Mouse (Mus musculus) embryonic facial prominence, embryonic 10.5 days (tissue): ENCODE data around the gene Reps1. TPM values are rescaled to one million over a fixed set of nuclear protein-coding genes. Genes with fewer than 3 reads are reported as not detected.

Source experiments
- DNase-seq: peaks from one replicate; pipeline ENCODE4 v3.0.0-alpha.2; 2017; ENCODE audit warnings: low spot score
- H3K27ac ChIP-seq: fragments of 300-500 bp; sonication (generic); replicated peaks from 2 replicates; pipeline ENCODE4 v1.5.1; 2016; ENCODE audit warnings: mild to moderate bottlenecking
- H3K27me3 ChIP-seq: fragments of 300-500 bp; sonication (generic); replicated peaks from 2 replicates; pipeline ENCODE4 v1.6.1; 2016; ENCODE audit warnings: low read depth, mild to moderate bottlenecking; ENCODE audit not compliant: poor library complexity, severe bottlenecking
- H3K36me3 ChIP-seq: fragments of 300-500 bp; sonication (generic); replicated peaks from 2 replicates; pipeline ENCODE4 v1.6.1; 2016; ENCODE audit warnings: mild to moderate bottlenecking, moderate library complexity
- H3K4me1 ChIP-seq: fragments of 300-500 bp; sonication (generic); 2 replicates; pipeline ENCODE4 v1.6.1; 2016
- H3K4me3 ChIP-seq: fragments of 300-500 bp; sonication (generic); 2 replicates; pipeline ENCODE4 v1.5.1; 2016; ENCODE audit warnings: mild to moderate bottlenecking, moderate library complexity
- H3K9me3 ChIP-seq: fragments of 300-500 bp; sonication (generic); 2 replicates; pipeline ENCODE4 v1.6.1; 2016; ENCODE audit warnings: mild to moderate bottlenecking
- WGBS: fragments of 180-500 bp; shearing (Covaris S2); methylation state at CpG from one replicate; pipeline ENCODE4 v1.1.7; 2016; 5-methylcytosine and 5-hydroxymethylcytosine counted together
- polyA plus RNA-seq: library from polyadenylated mRNA; unstranded; fragments of >200 nt; fragmentation: Nextera tagmentation; extraction: Ambion mirVana; gene quantifications from 2 replicates; pipeline ENCODE4 v1.2.1, GENCODE M21; 2016

Reps1 gene
- 15.3 and 16.5 TPM in 2 replicates for polyA plus RNA-seq

DNA sequence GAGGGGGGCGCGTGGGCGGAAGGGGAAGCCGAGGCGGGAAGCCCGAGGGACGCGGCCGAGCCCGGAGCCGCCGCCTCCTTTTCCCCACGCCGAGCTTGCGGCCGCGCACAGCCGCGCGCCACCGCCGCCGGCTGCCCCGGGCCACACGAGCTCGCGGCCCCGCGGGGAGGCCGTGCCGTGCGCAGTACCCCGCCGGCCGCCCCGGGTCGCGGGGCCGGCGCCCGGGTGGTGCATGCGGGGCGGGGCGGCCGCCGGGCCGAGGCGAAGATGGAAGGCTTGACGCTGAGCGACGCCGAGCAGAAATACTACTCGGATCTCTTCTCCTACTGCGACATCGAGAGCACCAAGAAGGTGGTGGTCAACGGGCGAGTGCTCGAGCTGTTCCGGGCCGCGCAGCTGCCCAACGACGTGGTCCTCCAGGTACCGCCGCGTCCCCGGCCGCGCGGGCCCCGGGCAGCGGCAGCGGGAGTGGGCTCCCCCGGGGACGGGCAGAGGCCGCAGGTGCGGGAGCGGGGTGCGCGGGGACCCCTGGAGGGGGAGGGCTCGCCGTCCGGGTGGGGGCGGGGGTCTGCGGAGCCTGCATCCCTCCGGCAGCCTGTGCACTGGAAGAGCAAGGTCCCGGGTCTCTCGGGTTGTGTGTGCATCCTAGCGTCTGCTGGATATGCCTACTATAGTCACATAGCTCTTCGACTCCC lies at the start of gene Reps1:
Gene Reps1 (plus strand): TSS at position 166 of the 695 bp plus-strand sequence.
- no peaks in the 10 kb centered on the region for H3K36me3 ChIP-seq
- 1% methylated on average over 90 of the region's 90 CpGs for WGBS
- H3K9me3 ChIP-seq, result no peaks in the 10 kb centered on the region
- H3K4me1 ChIP-seq, result peaks cover 33% of the 10 kb centered on the region
- peak; percentile 76 for DNase-seq
- peak within 1 kb of the TSS; percentile 90 for H3K4me3 ChIP-seq
- peak within 1 kb of the TSS; percentile 93 for H3K27ac ChIP-seq
- no peaks in the 10 kb centered on the region for H3K27me3 ChIP-seq

DNA sequence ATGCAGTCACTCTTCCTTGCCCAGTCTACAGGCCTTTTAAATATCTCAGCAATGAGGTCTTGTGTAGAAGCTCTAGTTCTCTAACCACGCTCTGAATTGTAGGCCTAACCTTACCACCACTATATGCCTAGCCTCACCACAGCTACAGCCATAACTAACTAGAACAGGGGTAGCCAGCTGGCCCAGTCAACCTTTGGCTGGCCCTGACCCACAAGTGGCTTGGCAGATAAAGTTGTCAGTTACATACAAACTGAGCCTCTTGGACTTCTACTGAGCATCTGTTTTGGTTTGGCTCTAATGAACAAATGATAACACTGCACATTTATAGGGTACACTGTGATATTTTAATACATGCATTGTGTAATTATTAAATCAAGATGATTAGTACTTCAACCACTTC lies 48.9 kb upstream of the Reps1 start:
- no peak overlapping the region for H3K27ac ChIP-seq
- no peak overlapping the region for H3K4me3 ChIP-seq
- no peaks in the 10 kb centered on the region for H3K27me3 ChIP-seq
- no peak for DNase-seq
- H3K9me3 ChIP-seq, result no peaks in the 10 kb centered on the region
- H3K36me3 ChIP-seq, result peaks cover 29% of the 10 kb centered on the region
- H3K4me1 ChIP-seq, result no peaks in the 10 kb centered on the region
- 88% methylated on average over 1 of the region's 1 CpGs for WGBS

DNA sequence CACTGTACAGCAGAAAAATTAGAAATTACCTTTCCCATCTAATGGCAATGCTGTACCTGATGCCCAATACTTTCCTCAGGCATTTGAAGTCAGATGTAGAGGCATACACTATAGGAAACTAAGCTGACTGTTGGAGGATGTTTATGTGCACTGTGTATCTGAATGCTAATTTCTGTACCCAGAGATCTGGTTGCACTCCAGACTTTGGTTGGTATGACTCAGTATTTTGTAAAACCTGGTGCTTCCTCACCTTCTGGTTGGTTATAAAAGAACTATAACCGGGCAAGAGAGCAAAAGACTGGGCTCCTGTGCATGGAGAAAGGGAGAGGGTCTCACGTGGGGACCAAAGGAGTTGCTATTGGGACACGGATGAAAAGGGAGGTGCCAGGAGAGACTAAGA lies 48.4 kb upstream of the Reps1 start:
- WGBS, result 92% methylated on average over 3 of the region's 3 CpGs

DNA sequence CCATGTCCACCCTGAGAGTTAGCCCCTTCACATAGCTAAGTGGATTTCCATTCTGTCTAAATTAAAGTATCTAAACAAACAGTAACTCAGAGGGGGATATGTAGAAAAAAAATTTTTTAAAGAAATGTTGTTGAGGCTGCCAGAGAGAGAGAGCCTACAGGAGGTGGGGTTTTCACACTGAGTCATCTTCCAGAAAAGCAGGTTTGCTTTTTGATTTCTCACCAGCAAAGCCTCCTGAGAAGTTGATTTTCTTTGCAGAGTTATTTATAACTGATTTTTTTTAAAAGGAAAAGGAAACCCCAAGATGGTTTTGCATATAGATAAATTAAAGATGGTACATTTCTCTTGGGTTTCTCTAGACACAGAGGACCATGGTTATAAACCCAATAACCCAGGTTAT lies 47.5 kb upstream of the Reps1 start:
- DNase-seq, result no peak
- peaks cover 41% of the 10 kb centered on the region for H3K36me3 ChIP-seq
- no peak overlapping the region for H3K4me3 ChIP-seq
- no peaks in the 10 kb centered on the region for H3K9me3 ChIP-seq
- H3K27me3 ChIP-seq, result no peaks in the 10 kb centered on the region
- no peaks in the 10 kb centered on the region for H3K4me1 ChIP-seq
- H3K27ac ChIP-seq, result no peak overlapping the region

More for the DNA sequence above, 48.4 kb upstream of the Reps1 start:
- no peak overlapping the region for H3K4me3 ChIP-seq
- H3K36me3 ChIP-seq, result peaks cover 33% of the 10 kb centered on the region
- DNase-seq, result no peak
- no peaks in the 10 kb centered on the region for H3K9me3 ChIP-seq
- no peak overlapping the region for H3K27ac ChIP-seq
- H3K27me3 ChIP-seq, result no peaks in the 10 kb centered on the region
- no peaks in the 10 kb centered on the region for H3K4me1 ChIP-seq

DNA sequence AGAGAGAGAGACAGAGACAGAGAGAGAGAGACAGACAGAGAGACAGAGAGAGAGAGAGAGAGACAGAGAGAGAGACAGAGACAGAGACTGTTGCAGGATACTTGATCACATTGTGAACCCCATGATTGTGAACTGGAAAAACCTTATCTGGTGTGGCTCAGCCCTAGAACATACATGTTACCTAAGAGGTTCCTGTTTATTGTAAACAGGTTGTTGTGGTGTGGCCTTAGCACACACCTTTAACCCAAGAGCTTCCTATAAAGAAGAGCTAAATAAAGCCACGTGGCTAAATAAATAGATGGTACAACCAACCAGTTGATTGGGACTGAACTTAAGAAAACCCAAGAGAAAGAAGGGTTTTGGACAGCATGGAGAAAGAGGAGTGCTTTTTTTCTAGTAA lies 45.9 kb upstream of the Reps1 start:
- H3K36me3 ChIP-seq, result peaks cover 56% of the 10 kb centered on the region
- no peaks in the 10 kb centered on the region for H3K27me3 ChIP-seq
- 85% methylated on average over 1 of the region's 1 CpGs for WGBS
- no peak for DNase-seq
- H3K9me3 ChIP-seq, result no peaks in the 10 kb centered on the region
- H3K4me1 ChIP-seq, result no peaks in the 10 kb centered on the region
- H3K27ac ChIP-seq, result no peak overlapping the region
- no peak overlapping the region for H3K4me3 ChIP-seq

DNA sequence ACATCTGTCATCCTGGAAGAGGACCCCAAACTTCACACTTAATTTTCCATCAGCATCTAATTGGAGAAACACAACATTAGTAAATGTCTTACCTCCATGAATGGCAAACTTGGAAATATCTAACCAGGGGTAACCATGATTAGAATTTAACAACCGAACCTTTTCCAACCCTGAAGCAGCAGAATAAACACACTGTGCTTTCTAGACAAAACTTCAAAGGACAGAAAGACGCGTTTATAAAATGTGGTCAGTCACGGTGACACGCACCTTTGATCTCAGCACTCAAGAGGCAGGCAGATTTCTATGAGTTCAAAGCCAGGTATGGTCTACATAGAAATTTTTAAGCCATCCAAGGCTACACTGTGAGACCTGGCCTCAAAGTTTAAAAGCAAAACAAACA lies 43.9 kb upstream of the Reps1 start:
- no peaks in the 10 kb centered on the region for H3K27me3 ChIP-seq
- H3K4me1 ChIP-seq, result no peaks in the 10 kb centered on the region
- no peak for DNase-seq
- H3K4me3 ChIP-seq, result no peak overlapping the region
- 88% methylated on average over 5 of the region's 5 CpGs for WGBS
- H3K27ac ChIP-seq, result no peak overlapping the region
- no peaks in the 10 kb centered on the region for H3K9me3 ChIP-seq
- peaks cover 73% of the 10 kb centered on the region for H3K36me3 ChIP-seq

DNA sequence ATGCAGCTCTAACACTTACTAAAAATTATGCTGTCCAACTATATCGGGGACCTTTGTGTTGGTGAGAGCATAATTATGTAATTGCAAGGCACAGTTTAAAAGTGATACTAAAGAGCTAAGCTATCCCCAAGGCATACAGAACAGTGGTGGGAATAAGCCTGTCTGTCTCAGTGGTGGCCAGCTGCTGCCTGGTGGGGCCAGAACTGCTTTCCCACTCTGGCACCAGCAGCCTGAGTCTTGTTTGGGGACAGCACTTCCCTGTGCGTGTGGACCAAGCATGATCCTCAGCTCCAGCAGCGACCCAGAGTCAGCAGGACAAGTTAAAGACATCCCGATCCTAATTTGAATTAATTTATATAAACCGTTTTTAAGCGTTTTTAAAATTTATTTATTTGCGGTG lies 35.2 kb upstream of the Reps1 start:
- H3K36me3 ChIP-seq, result peaks cover 39% of the 10 kb centered on the region
- 0 out of 2 replicates have a peak, but pooled peaks cover 4% of the 10 kb centered on the region for H3K9me3 ChIP-seq
- peaks cover 15% of the 10 kb centered on the region for H3K4me1 ChIP-seq
- 86% methylated on average over 7 of the region's 7 CpGs for WGBS
- H3K4me3 ChIP-seq, result no peak overlapping the region
- 0 out of 2 replicates have a peak overlapping the region, but pooled peaks have one; percentile 37 for H3K27ac ChIP-seq
- no peaks in the 10 kb centered on the region for H3K27me3 ChIP-seq
- DNase-seq, result no peak

DNA sequence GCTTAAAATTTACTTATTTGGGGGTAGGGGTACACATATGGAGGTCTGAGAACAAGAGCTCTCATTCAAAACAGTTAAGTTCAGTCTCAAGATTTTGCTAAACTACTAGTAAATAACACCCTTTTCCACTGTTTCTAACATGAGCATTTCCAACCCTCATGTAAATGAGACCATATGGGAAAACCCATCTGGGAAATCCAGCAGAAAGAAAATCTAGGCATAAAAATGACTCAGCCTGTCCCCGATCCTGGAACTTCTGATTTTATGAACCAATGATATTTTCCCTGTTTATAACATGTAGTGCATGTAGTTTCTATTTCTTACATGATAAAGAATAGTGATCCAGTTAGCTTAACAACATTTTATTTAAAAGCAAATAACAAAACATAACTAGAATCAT lies 34.8 kb upstream of the Reps1 start:
- 0 out of 2 replicates have a peak overlapping the region, but pooled peaks have one; percentile 83 for H3K4me3 ChIP-seq
- no peak for DNase-seq
- peaks cover 37% of the 10 kb centered on the region for H3K36me3 ChIP-seq
- WGBS, result 87% methylated on average over 1 of the region's 1 CpGs
- 0 out of 2 replicates have a peak, but pooled peaks cover 4% of the 10 kb centered on the region for H3K9me3 ChIP-seq
- H3K27me3 ChIP-seq, result no peaks in the 10 kb centered on the region
- no peak overlapping the region for H3K27ac ChIP-seq
- peaks cover 15% of the 10 kb centered on the region for H3K4me1 ChIP-seq

DNA sequence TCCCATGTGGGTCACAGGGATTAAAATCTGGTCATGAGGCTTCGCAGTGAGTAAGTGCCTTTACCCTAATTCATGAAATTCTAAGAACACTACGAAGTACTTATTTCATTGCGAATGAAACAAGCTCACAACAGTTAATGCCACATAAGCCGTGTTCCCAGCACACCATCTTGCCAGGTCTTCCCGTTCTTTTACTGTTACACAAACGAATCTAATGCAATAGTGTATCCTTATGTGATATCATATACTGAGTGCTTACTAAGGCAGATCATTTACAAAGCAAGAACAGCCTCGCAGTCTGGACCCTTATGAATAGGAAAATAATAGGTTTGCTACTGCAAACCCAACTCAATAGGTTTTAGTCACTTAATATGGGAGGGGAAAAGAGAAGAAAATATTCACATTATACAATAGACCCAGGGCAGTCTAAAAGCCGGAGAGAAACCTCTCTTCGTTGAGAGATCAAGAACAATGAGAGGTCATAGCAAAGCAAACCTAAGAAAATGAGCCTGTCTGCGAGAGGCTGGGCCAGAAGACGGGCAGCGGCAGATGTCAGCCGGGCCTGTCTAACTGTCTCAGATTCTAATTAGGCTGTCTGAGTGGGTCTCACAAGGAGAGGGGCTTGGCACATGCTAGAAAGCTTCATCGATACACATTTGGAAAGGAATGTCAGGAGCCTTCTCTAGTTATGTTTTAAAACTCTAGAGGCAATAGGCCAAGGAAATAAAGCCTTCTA lies 33.9 kb upstream of the Reps1 start:
- no peak for DNase-seq
- Histone ChIP-seq H3K27ac (peak overlapping the region; percentile 98), H3K4me3 (peak overlapping the region; percentile 83), H3K4me1 (peaks cover 15% of the 10 kb centered on the region), H3K9me3 (0 out of 2 replicates have a peak, but pooled peaks cover 4% of the 10 kb centered on the region), H3K27me3 (no peaks in the 10 kb centered on the region), H3K36me3 (peaks cover 28% of the 10 kb centered on the region)
- 40% methylated on average over 14 of the region's 14 CpGs for WGBS

DNA sequence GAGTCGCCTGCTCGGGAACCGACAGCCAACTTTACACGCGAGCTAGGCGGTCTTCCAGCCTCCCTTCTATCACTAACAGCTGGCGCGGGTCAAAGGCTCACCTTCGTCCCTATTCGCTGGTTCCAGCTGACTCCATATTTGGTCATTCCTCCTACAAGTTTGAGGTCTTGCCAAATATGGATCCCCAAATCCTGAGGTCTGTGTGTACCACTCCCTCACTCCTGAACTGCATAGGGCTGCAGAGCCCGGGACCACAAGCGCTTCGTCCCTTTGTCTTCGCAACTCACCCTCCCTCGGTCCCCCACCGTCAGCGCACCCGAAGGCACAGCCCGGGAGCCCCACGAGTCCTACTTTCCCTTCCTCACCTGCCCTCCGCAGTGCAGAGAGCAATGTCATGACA lies 33.3 kb upstream of the Reps1 start:
- Histone ChIP-seq H3K27ac (peak overlapping the region; percentile 98), H3K9me3 (0 out of 2 replicates have a peak, but pooled peaks cover 4% of the 10 kb centered on the region), H3K27me3 (no peaks in the 10 kb centered on the region), H3K4me3 (peak overlapping the region; percentile 83), H3K36me3 (peaks cover 22% of the 10 kb centered on the region), H3K4me1 (peaks cover 15% of the 10 kb centered on the region)
- WGBS, result 0% methylated on average over 21 of the region's 21 CpGs
- peak; percentile 87 for DNase-seq

DNA sequence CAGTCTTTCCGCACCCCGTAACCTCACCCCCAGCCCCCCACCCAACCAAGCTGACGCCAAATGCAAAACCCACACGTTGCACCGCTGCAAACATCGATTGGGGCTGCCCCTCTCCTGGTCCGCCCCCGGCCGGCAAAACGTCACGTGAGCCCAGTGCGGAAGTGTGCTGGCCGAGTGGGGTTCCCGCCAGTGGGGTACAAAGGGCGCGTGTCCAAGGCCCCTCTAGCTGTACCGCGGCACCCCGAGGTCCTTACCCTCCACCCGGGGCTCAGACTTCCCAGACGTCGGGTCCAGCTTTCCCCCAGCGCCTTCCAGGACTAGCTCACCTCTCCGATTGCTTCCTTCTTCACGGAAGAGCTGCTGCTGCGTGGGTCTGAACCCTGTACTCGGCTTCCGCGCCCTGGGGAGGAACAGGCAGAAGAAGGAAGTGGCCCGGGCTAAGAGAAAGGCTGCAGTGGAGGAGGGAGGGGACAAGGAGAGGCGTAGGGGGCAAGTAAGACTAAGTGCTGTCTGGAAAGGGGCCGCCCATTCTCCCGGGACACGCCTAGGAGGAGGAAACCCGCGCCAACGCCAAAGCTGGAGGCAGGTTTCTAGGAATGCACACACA lies 32.8 kb upstream of the Reps1 start, which contains the start of gene Abracl:
Gene Abracl (minus strand): TSS at position 548 of the 607 bp plus-strand sequence.
- Histone ChIP-seq H3K9me3 (0 out of 2 replicates have a peak, but pooled peaks cover 4% of the 10 kb centered on the region), H3K27me3 (no peaks in the 10 kb centered on the region), H3K4me3 (peak within 1 kb of the TSS; percentile 83), H3K4me1 (peaks cover 15% of the 10 kb centered on the region), H3K36me3 (peaks cover 17% of the 10 kb centered on the region), H3K27ac (peak within 1 kb of the TSS; percentile 98)
- peak; percentile 88 for DNase-seq
- WGBS, result under 1% methylated on average over 37 of the region's 37 CpGs

DNA sequence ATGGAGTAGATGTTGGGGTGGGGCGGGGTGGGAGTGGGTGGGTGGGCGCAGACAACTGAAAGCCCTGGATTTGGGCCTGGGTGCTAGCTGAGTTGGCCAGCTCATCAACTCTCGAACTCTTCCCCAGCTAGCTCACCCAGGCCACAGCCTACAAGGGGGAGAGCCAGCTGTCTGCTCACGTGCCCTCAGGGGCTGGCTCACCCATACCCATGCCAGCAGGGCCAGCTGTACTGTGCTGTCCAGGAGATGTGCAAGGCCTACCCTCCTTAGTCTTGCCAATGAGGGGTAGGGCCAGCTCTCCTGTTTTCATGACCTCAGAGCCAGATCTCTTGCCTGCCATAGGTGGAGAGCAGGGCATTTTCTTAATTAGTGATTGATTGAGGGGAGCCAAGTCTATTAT lies 21.3 kb upstream of the Reps1 start:
- Histone ChIP-seq H3K27me3 (no peaks in the 10 kb centered on the region), H3K9me3 (no peaks in the 10 kb centered on the region), H3K4me3 (no peak overlapping the region), H3K27ac (no peak overlapping the region), H3K4me1 (no peaks in the 10 kb centered on the region), H3K36me3 (no peaks in the 10 kb centered on the region)
- 84% methylated on average over 4 of the region's 4 CpGs for WGBS
- DNase-seq, result peak; percentile 6
